Mouse (Mus musculus) CD4-positive, CD25-positive, alpha-beta regulatory T cell (primary cell): ENCODE data around the gene Ercc4. TPM values are rescaled to one million over a fixed set of nuclear protein-coding genes. Genes with fewer than 3 reads are reported as not detected.

Source experiments
- polyA plus RNA-seq: library from polyadenylated mRNA; unstranded; fragments of 100-300 nt; shearing (Covaris generic); gene quantifications from one replicate; pipeline ENCODE4 v1.2.1, GENCODE M21; 2017

The Ercc4 gene
- polyA plus RNA-seq, result 40.0 TPM

GRCm38 (mm10) chr16:13109156-13109989, at the start of gene Ercc4:
TSS of gene Ercc4 (plus strand) at chr16:13109684.

Other genes with a start within 250 kb of the Ercc4 start
- 11.9 TPM for gene Mrtfb, start 146.8 kb downstream of the Ercc4 start, polyA plus RNA-seq